Mouse (Mus musculus) megakaryocyte, embryonic 14.5 days (primary cell): ENCODE measurements at regions not wholly inside any gene's neighbourhood (a gene's known extent, or its start where the extent isn't known, plus 50 kb on each side); places are given as distances from the start of the nearest gene placed in this dataset.

Experiments used
- FLI1 ChIP-seq: IDR thresholded peaks from 2 replicates; pipeline ENCODE4 v1.6.1; 2012; ENCODE audit warnings: low read length, inconsistent platforms, mixed read lengths
- GATA1 ChIP-seq: IDR thresholded peaks from 3 replicates; pipeline ENCODE4 v1.6.1; 2012; ENCODE audit warnings: mixed read lengths, low read length, inconsistent platforms, borderline replicate concordance

GRCm38 (mm10) chr2:100918122-100918521 is 706.4 kb upstream of the Rag2 start:
- TF ChIP-seq GATA1 (no peak), FLI1 (no peak)
